Mouse (Mus musculus) bone marrow macrophage, adult 2 months (primary cell): ENCODE measurements around the gene Lrrc52. TPM values are rescaled to one million over a fixed set of nuclear protein-coding genes. Genes with fewer than 3 reads are reported as not detected.

Source experiments
- H3K27ac ChIP-seq: 2 replicates; pipeline ENCODE4 v1.5.1; 2012; ENCODE audit warnings: low read depth, low read length; ENCODE audit not compliant: insufficient read depth
- H3K4me1 ChIP-seq: 2 replicates; pipeline ENCODE4 v1.6.1; 2012; ENCODE audit warnings: low read length; ENCODE audit not compliant: control insufficient read depth, insufficient read depth
- H3K4me3 ChIP-seq: 2 replicates; pipeline ENCODE4 v1.5.1; 2012; ENCODE audit warnings: mild to moderate bottlenecking, low read length, moderate library complexity; ENCODE audit not compliant: insufficient read depth
- CTCF ChIP-seq: IDR thresholded peaks from 2 replicates; pipeline ENCODE4 v1.5.1; 2012; ENCODE audit warnings: low read depth, mild to moderate bottlenecking, low read length, moderate library complexity
- POLR2A ChIP-seq: IDR thresholded peaks from 2 replicates; pipeline ENCODE4 v1.6.1; 2012; ENCODE audit warnings: mild to moderate bottlenecking, low read depth, low read length, borderline replicate concordance
- polyA plus RNA-seq: library from polyadenylated mRNA; stranded (reverse); fragments of >200 nt; gene quantifications from 2 replicates; pipeline ENCODE4 v1.2.4, GENCODE M21; 2012; ENCODE audit not compliant: missing spikeins, insufficient read depth, insufficient read length

The Lrrc52 gene
- polyA plus RNA-seq, 1 experiment = not detected

DNA sequence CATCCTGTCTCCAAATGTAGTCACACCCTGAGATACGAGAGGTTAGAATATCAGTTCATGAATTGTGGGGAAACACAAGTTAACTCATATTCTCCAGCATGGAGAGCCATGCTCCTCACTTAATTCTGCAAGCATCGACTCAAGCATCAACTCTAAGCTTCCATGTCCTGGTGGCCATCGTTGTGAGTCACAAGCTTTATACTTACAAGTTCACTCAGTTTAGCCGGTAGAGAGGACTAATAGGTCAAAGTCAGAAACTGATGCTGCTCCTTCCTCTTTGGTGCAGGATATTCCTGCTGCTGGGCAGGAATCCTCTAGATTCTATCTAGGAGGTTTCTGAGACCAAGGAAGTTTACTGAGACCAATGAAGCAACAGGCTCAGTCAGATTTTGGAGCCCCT, 61.3 kb downstream of the Lrrc52 start:
- no peak overlapping the region for H3K4me3 ChIP-seq
- TF ChIP-seq POLR2A (no peak), CTCF (no peak)
- no peaks in the 10 kb centered on the region for H3K4me1 ChIP-seq
- no peak overlapping the region for H3K27ac ChIP-seq

Other genes with a start within 250 kb of the Lrrc52 start
- 6.9 and 7.4 TPM in 2 replicates for gene Uck2, start 181.5 kb downstream of the Lrrc52 start, polyA plus RNA-seq
- 113 and 116 TPM in 2 replicates for gene Tmco1, start 158.4 kb downstream of the Lrrc52 start, polyA plus RNA-seq
- gene Aldh9a1, start 116.8 kb downstream of the Lrrc52 start, polyA plus RNA-seq = 94.8 and 97.4 TPM in 2 replicates
- gene Mgst3, start 72.9 kb downstream of the Lrrc52 start, polyA plus RNA-seq = 42.7 and 44.5 TPM in 2 replicates
- gene Rxrg, start 131.6 kb upstream of the Lrrc52 start, polyA plus RNA-seq = not detected in 2 replicates
- gene Lmx1a, start 222.5 kb upstream of the Lrrc52 start, polyA plus RNA-seq = not detected in 2 replicates